Mouse (Mus musculus) megakaryocyte progenitor cell, adult 5-6 weeks (primary cell): ENCODE data around the gene Runx1. TPM values are rescaled to one million over a fixed set of nuclear protein-coding genes. Genes with fewer than 3 reads are reported as not detected.

Experiments
- ATAC-seq: replicated peaks from 2 replicates; pipeline ENCODE4 v1.8.0; 2016; ENCODE audit warnings: mild to moderate bottlenecking, moderate TSS enrichment, inconsistent platforms; ENCODE audit not compliant: poor library complexity
- total RNA-seq, 2 experiments: library from RNA; stranded (forward) in 1 of 2; stranded (reverse) in 1 of 2; fragments of 157-497, 149-512 nt in 1 of 2; fragments of 200-1000 nt in 1 of 2; gene quantifications; 2 replicates each; pipeline versions ENCODE4 v1.2.3 to v1.2.4; 2015 to 2017

Gene Runx1
- total RNA-seq, 2 experiments from 2014 or later = 51.3 to 107 TPM

GRCm38 (mm10) chr16:92757564-92757963, 68.4 kb downstream of the Runx1 start:
- ATAC-seq = peak; percentile 51

- ATAC-seq = no peak
These were observed 72.0 kb downstream of the Runx1 start for GRCm38 (mm10) chr16:92753944-92754343.

DNA sequence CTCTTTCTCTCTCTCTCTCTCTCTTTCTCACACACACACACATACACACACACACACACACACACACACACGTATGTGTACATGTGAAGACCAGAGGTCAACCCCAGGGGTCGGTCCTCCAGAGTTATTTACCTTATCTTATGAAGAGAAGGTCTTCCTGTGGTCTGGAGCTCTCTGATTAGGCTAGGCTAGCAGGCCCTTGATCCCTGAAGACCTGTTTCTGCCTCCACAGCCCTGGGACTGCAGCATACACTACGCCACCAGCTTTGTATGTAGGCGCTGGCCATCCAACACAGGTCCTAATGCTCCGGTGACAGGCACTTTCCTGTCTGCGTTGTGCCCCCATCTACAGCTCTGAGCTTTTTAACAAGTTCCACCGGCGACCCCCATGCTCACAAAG, 72.8 kb downstream of the Runx1 start:
- ATAC-seq = 0 out of 2 replicates have a peak, but pooled peaks have one; percentile 13

GRCm38 (mm10) chr16:92748272-92748671, 77.7 kb downstream of the Runx1 start:
- ATAC-seq = 0 out of 2 replicates have a peak, but pooled peaks have one; percentile 14

DNA sequence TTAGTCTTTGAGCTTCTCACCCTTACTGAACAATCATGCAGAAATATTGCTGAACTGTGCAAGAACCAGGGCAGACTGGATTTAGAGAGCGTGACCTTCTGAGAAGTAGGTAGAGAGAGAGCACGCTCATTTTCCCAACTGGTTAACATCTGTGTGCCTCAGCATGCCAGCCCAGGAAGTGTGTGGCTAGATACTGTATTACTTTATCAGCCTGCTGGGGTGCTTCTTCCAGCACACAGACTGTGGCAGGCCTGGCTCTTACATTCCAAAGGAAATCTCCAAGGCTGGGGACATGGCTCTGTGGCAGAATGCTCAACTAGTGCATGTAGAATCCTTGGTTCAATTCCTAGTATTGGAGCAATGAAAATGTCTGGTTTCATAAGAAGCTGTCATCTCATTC, 78.9 kb downstream of the Runx1 start:
- ATAC-seq = peak; percentile 32

DNA sequence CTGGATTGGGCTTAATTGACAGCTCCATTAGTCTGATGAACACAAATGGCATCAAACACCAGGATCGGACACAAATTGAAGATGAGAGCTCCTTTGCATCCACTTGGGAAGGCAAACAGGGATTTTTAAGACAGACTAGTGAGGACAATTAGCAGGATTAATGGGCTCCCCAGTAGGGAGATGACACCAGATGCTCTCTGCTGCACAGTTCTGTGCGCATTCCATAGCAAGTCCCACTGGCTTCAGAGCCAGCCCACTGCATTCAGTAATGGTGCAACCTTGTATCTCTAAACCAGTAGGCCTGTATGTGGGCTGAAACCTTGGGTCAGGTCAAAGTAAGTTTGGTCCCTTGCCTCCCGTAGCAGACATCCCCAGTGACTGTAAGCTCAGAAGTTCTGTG, 80.7 kb downstream of the Runx1 start:
- no peak for ATAC-seq

- ATAC-seq = no peak
These were observed 81.7 kb downstream of the Runx1 start for GRCm38 (mm10) chr16:92744172-92744777.

DNA sequence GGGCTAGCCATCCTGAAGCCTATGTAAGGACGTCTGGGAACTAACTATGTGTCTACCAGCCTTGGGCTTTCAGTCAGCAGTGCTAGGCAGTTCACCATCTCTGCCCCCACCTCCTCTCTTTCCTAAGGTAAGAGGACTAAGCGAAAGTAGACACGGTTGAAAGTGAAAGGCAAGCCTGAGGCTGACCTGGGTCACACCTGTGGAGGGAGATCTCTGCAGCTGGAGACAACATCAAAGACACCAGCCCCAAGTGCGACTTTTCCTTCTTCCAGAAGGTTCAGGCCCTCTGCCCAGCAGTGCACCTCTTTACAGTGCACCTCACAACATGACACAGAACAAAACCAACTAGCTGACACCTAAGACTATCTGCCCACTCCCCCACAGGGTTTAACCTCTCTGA, 82.2 kb downstream of the Runx1 start:
- no peak for ATAC-seq

DNA sequence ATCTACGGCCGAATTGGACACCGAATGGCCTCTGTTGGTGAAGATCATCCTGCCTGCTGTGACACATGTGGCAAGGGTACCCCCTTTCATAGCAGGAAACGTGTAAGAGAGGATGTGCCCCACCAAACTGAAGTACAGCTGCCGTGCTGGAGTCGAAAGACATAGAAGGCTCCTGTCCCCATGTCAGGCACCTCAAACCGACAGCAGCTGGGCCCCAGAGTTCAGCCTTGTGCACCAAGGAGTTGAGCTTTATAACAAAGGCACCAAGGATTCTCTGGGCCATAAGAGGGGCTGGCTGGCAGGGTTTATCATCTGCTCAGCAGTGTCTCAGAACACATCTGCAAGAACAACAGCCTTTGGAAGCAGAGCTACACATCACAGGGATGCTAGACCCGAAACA, 84.6 kb downstream of the Runx1 start:
- no peak for ATAC-seq

DNA sequence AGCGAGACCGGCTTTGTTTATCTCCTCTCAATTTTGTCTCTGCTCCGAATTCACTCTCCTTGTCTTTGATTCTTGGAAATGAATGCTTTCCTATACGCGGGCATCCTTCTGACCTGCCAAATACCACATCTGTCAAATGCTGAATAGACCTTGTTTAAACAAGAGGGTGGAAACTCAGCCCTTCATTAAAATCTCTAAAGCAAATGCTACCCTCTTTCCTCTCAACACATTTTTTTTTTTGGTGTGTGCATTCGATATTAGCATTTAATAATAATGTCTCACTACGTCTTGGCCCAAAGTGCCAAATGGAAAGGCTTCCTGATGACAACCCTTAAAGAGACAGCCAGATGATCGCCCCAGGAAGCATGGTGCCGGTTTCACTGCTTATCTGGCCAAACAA, 85.4 kb downstream of the Runx1 start:
- no peak for ATAC-seq

GRCm38 (mm10) chr16:92739997-92740396, 86.0 kb downstream of the Runx1 start:
- ATAC-seq = no peak

- no peak for ATAC-seq
These were observed 86.7 kb downstream of the Runx1 start for GRCm38 (mm10) chr16:92739071-92739793.

DNA sequence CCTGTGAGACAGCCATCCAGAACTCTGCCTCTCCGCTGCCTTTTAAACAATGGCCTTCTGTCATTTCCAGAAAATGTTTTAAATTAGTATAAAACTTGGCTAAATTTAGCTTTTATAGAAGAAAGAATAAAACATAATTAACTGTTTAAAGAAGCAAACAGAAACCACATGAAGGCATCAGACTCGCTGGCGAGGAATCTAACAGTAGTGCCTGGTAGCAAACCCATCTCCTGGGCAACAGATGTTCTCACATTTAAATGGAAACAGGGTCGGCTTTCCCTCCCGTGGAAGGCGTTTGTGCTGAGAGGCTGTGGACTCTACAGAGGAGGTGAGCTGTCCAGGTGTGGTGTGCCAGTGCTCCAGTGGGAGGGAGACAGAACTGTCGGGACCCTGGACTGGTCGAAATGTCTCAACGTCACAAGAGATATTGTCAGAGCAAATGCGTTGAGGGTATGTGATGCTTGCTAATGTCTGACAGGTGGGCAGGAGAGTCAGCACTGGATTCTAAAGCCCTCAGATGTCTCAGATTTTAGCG, 87.4 kb downstream of the Runx1 start:
- no peak for ATAC-seq

GRCm38 (mm10) chr16:92726870-92727269, 99.1 kb downstream of the Runx1 start:
- ATAC-seq = peak; percentile 76

- peak; percentile 32; the same call in 1 of the 2 replicates for ATAC-seq
These were observed 101.4 kb downstream of the Runx1 start for GRCm38 (mm10) chr16:92724526-92724925.

DNA sequence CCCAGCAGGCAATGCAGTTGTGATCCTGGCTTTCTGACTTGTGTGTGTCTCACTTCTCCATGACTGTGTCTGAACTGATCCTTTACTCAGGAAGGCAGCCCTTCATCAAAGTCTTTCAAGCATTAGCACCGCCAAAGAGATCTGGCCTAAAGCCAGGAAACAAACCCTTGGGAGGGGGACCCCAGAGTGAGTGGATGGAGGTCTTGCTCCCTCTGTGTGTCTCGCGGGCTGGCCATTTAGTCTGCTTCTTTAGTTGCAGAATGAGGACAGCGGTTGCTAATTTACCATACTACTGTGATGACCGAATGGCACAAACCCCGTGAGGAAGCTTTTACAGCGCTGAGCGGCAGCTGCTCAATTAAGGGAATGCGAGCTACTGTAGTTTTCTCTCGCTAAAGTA, 105.3 kb downstream of the Runx1 start:
- ATAC-seq = no peak

DNA sequence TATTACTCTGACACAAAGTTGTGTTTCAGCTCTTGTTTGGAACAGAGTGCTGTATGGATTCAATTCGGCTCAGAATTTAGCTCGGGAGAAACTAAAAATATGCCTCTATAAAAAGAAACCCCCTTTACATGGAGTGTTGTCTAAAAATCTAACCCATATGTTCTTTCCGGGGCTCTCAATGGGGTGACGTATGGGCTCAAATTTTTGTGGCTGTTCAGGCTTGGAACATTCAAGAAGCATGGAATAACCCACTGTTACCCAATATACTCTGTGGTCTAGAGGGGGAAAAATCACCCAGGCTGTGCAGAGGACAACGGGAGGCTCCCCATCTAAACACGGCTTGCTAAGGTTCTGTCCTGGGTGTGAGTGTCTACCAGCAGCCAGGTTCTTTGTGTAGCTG, 106.2 kb downstream of the Runx1 start:
- no peak for ATAC-seq

- peak; percentile 83 for ATAC-seq
These were observed 110.1 kb downstream of the Runx1 start for GRCm38 (mm10) chr16:92715599-92716483.

GRCm38 (mm10) chr16:92710161-92710560, 115.8 kb downstream of the Runx1 start:
- no peak for ATAC-seq

- ATAC-seq = peak; percentile 70
These were observed 117.2 kb downstream of the Runx1 start for GRCm38 (mm10) chr16:92708718-92709117.

DNA sequence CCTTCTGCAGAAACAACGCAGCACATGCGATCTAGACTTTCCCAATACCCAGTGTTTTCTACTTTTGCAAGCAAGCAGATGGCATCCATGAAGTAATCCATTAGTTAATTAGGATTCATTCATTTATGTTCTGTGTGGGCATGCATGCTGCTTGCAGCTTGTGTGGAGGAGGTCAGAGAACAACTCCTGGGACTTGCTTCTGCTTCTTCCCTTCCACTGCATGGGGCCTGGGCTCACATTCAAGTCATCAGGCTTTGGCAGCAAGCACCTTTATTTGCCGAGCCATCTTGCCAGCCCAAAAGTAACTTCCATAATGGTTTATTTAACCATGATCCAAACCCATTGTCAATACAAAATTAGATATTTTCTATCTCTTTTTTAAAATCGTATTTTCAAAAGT, 118.2 kb downstream of the Runx1 start:
- ATAC-seq = no peak
